Mouse (Mus musculus) brain, embryonic 14.5 days (tissue): ENCODE results near the gene Baz1a.

Source experiments
- CTCF ChIP-seq: fragments of 200-500 bp; IDR thresholded peaks from 2 replicates; pipeline ENCODE4 v1.5.1; 2012; ENCODE audit warnings: inconsistent platforms, mild to moderate bottlenecking, moderate library complexity, borderline replicate concordance; ENCODE audit not compliant: insufficient read depth, insufficient read length; ENCODE audit errors: extremely low read depth
- POLR2A ChIP-seq: fragments of 200-500 bp; IDR thresholded peaks from 2 replicates; pipeline ENCODE4 v1.6.1; 2012; ENCODE audit warnings: mild to moderate bottlenecking, inconsistent platforms, borderline replicate concordance; ENCODE audit not compliant: poor library complexity, insufficient read depth, insufficient read length, severe bottlenecking; ENCODE audit errors: extremely low read depth

- no peak for TF ChIP-seq POLR2A
- no peak for TF ChIP-seq CTCF
Measured at GRCm38 (mm10) chr12:54995965-54996364, 18.2 kb downstream of the Baz1a start.
